Mouse (Mus musculus) liver, embryonic 13.5 days (tissue): ENCODE results near the gene 5031439G07Rik. TPM values are rescaled to one million over a fixed set of nuclear protein-coding genes. Genes with fewer than 3 reads are reported as not detected.
"Not testable (repeated sequence)": the region's sequence is repeated elsewhere in the genome, so short reads cannot be mapped to it uniquely, and the experiment has no call there.

ENCODE experiments used
- ATAC-seq: fragments of 200-750 bp; cut with Nextera tagmentation; 2 replicates; pipeline ENCODE4 v1.8.0; 2017; ENCODE audit warnings: low read depth, mild to moderate bottlenecking, moderate number of reproducible peaks, moderate library complexity
- DNase-seq: peaks from one replicate; pipeline ENCODE4 v3.0.0; 2022
- H3K27ac ChIP-seq: fragments of 300-500 bp; sonication (generic); 2 replicates; pipeline ENCODE4 v1.5.1; 2015; ENCODE audit warnings: moderate library complexity, mild to moderate bottlenecking, inconsistent platforms
- H3K27me3 ChIP-seq: fragments of 300-500 bp; sonication (generic); 2 replicates; pipeline ENCODE4 v1.6.1; 2015; ENCODE audit warnings: mild to moderate bottlenecking, inconsistent platforms
- H3K36me3 ChIP-seq: fragments of 300-500 bp; sonication (generic); 2 replicates; pipeline ENCODE4 v1.6.1; 2015; ENCODE audit warnings: mild to moderate bottlenecking, inconsistent platforms
- H3K4me1 ChIP-seq: fragments of 300-500 bp; sonication (generic); replicated peaks from 2 replicates; pipeline ENCODE4 v1.6.1; 2015; ENCODE audit warnings: inconsistent platforms
- H3K4me2 ChIP-seq: fragments of 300-500 bp; sonication (generic); 2 replicates; pipeline ENCODE4 v1.6.1; 2015; ENCODE audit warnings: inconsistent platforms, mild to moderate bottlenecking, moderate library complexity
- H3K4me3 ChIP-seq: fragments of 300-500 bp; sonication (generic); replicated peaks from 2 replicates; pipeline ENCODE4 v1.5.1; 2015; ENCODE audit warnings: mild to moderate bottlenecking, inconsistent platforms
- H3K9ac ChIP-seq: fragments of 300-500 bp; sonication (generic); 2 replicates; pipeline ENCODE4 v1.6.1; 2015; ENCODE audit warnings: mild to moderate bottlenecking, inconsistent platforms
- H3K9me3 ChIP-seq: fragments of 300-500 bp; sonication (generic); replicated peaks from 2 replicates; pipeline ENCODE4 v1.6.1; 2016; ENCODE audit warnings: inconsistent platforms
- WGBS: fragments of 180-500 bp; shearing (Covaris S2); methylation state at CpG from one replicate; pipeline ENCODE4 v1.1.7; 2015; ENCODE audit not compliant: insufficient replicate concordance; 5-methylcytosine and 5-hydroxymethylcytosine counted together
- microRNA-seq: library from miRNA; unstranded; fragments of <30 nt; microRNA quantifications from one replicate; pipeline ENCODE4, GENCODE M21; 2016
- polyA plus RNA-seq: library from polyadenylated mRNA; unstranded; fragments of >200 nt; fragmentation: Nextera tagmentation; extraction: Ambion mirVana; gene quantifications from 2 replicates; pipeline ENCODE4 v1.2.1, GENCODE M21; 2015

Gene 5031439G07Rik
- polyA plus RNA-seq, 1 experiment from 2014 or later = 1.2 TPM

- DNase-seq = no peak
- Histone ChIP-seq H3K9ac (no peak overlapping the region), H3K4me2 (no peak overlapping the region), H3K36me3 (peaks cover 37% of the 10 kb centered on the region), H3K9me3 (peaks cover 3% of the 10 kb centered on the region; the same call in 1 of the 2 replicates), H3K4me3 (no peak overlapping the region), H3K4me1 (no peaks in the 10 kb centered on the region), H3K27ac (no peak overlapping the region), H3K27me3 (no peaks in the 10 kb centered on the region)
- ATAC-seq = no peak
- 83% methylated on average over 3 of the region's 3 CpGs for WGBS
These were observed 75.2 kb downstream of the 5031439G07Rik start for GRCm38 (mm10) chr15:84913201-84913600.

GRCm38 (mm10) chr15:84903843-84904385 is 84.4 kb downstream of the 5031439G07Rik start:
- H3K36me3 ChIP-seq = no peaks in the 10 kb centered on the region
- H3K4me3 ChIP-seq = no peak overlapping the region
- no peak for DNase-seq
- H3K4me2 ChIP-seq = no peak overlapping the region
- no peaks in the 10 kb centered on the region for H3K4me1 ChIP-seq
- no peaks in the 10 kb centered on the region for H3K9me3 ChIP-seq
- WGBS = 66% methylated on average over 7 of the region's 7 CpGs
- no peak overlapping the region for H3K9ac ChIP-seq
- no peak overlapping the region for H3K27ac ChIP-seq
- H3K27me3 ChIP-seq = no peaks in the 10 kb centered on the region
- no peak for ATAC-seq

- no peak overlapping the region for H3K9ac ChIP-seq
- H3K36me3 ChIP-seq = no peaks in the 10 kb centered on the region
- no peaks in the 10 kb centered on the region for H3K4me1 ChIP-seq
- DNase-seq (no peak), ATAC-seq (no peak)
- no peaks in the 10 kb centered on the region for H3K27me3 ChIP-seq
- no peaks in the 10 kb centered on the region for H3K9me3 ChIP-seq
- H3K4me3 ChIP-seq = no peak overlapping the region
- H3K4me2 ChIP-seq = no peak overlapping the region
- H3K27ac ChIP-seq = no peak overlapping the region
- WGBS = 22% methylated on average over 7 of the region's 7 CpGs
These were observed 90.3 kb downstream of the 5031439G07Rik start for GRCm38 (mm10) chr15:84898077-84898476.

GRCm38 (mm10) chr15:84896664-84897063 is 91.7 kb downstream of the 5031439G07Rik start:
- H3K4me1 ChIP-seq = no peaks in the 10 kb centered on the region
- no peak overlapping the region for H3K4me3 ChIP-seq
- no peak overlapping the region for H3K4me2 ChIP-seq
- no peak overlapping the region for H3K9ac ChIP-seq
- 32% methylated on average over 1 of the region's 1 CpGs for WGBS
- no peak overlapping the region for H3K27ac ChIP-seq
- no peak for ATAC-seq
- H3K36me3 ChIP-seq = no peaks in the 10 kb centered on the region
- H3K27me3 ChIP-seq = no peaks in the 10 kb centered on the region
- no peaks in the 10 kb centered on the region for H3K9me3 ChIP-seq
- DNase-seq = no peak

- not testable (repeated sequence) for H3K4me2 ChIP-seq, H3K36me3 ChIP-seq, ATAC-seq, H3K9ac ChIP-seq, DNase-seq, H3K27me3 ChIP-seq, H3K27ac ChIP-seq, H3K9me3 ChIP-seq, H3K4me3 ChIP-seq, H3K4me1 ChIP-seq
- WGBS = 47% methylated on average over 10 of the region's 10 CpGs
These were observed 92.1 kb downstream of the 5031439G07Rik start for GRCm38 (mm10) chr15:84896216-84896615.

Small RNAs within 50 kb of the gene (microRNA-seq; reads per million reads assigned to microRNA genes)
- gene Mir1249 = 6.2 reads per million, percentile 15 among the genes with 10 or more reads in this experiment

Other genes starting within 250 kb of the 5031439G07Rik start
- gene Phf21b, start 132.5 kb downstream of the 5031439G07Rik start, polyA plus RNA-seq = 0.12 TPM in 1 of 2 replicates, not detected in the other
- 0.37 and 0.50 TPM in 2 replicates for gene Gm29666, start 68.5 kb downstream of the 5031439G07Rik start, polyA plus RNA-seq
- 30.0 and 42.7 TPM in 2 replicates for gene Nup50, start 65.1 kb downstream of the 5031439G07Rik start, polyA plus RNA-seq
- not detected in 2 replicates for gene Upk3a, start 28.6 kb upstream of the 5031439G07Rik start, polyA plus RNA-seq
- gene Fam118a, start 40.4 kb upstream of the 5031439G07Rik start, polyA plus RNA-seq = 8.6 and 8.7 TPM in 2 replicates
- 0.10 and 0.35 TPM in 2 replicates for gene Smc1b, start 143.4 kb upstream of the 5031439G07Rik start, polyA plus RNA-seq
- gene Ribc2, start 143.5 kb upstream of the 5031439G07Rik start, polyA plus RNA-seq = not detected in 2 replicates
- 10.4 and 11.6 TPM in 2 replicates for gene Fbln1, start 217.4 kb upstream of the 5031439G07Rik start, polyA plus RNA-seq